Mouse (Mus musculus) hindbrain, embryonic 12.5 days (tissue): Measurements from ENCODE around the gene Krtap15. TPM values are rescaled to one million over a fixed set of nuclear protein-coding genes. Genes with fewer than 3 reads are reported as not detected.

Source experiments
- ATAC-seq: fragments of 200-750 bp; cut with Nextera tagmentation; 2 replicates; pipeline ENCODE4 v1.8.0; 2017; ENCODE audit warnings: moderate TSS enrichment; ENCODE audit not compliant: low FRiP score
- H3K27ac ChIP-seq: fragments of 300-500 bp; sonication (generic); 2 replicates; pipeline ENCODE4 v1.5.1; 2016; ENCODE audit warnings: mild to moderate bottlenecking
- H3K27me3 ChIP-seq: fragments of 300-500 bp; sonication (generic); 2 replicates; pipeline ENCODE4 v1.6.1; 2016; ENCODE audit warnings: mild to moderate bottlenecking
- H3K36me3 ChIP-seq: fragments of 300-500 bp; sonication (generic); 2 replicates; pipeline ENCODE4 v1.6.1; 2016; ENCODE audit warnings: mild to moderate bottlenecking
- H3K4me1 ChIP-seq: fragments of 300-500 bp; sonication (generic); 2 replicates; pipeline ENCODE4 v1.6.1; 2016
- H3K4me2 ChIP-seq: fragments of 300-500 bp; sonication (generic); replicated peaks from 2 replicates; pipeline ENCODE4 v1.6.1; 2016; ENCODE audit warnings: mild to moderate bottlenecking
- H3K4me3 ChIP-seq: fragments of 300-500 bp; sonication (generic); 2 replicates; pipeline ENCODE4 v1.5.1; 2016; ENCODE audit warnings: mild to moderate bottlenecking
- H3K9ac ChIP-seq: fragments of 300-500 bp; sonication (generic); 2 replicates; pipeline ENCODE4 v1.6.1; 2016; ENCODE audit warnings: mild to moderate bottlenecking, moderate library complexity
- H3K9me3 ChIP-seq: fragments of 300-500 bp; sonication (generic); replicated peaks from 2 replicates; pipeline ENCODE4 v1.6.1; 2016; ENCODE audit warnings: mild to moderate bottlenecking
- WGBS: fragments of 180-500 bp; shearing (Covaris S2); methylation state at CpG from one replicate; pipeline ENCODE4 v1.1.7; 2016; 5-methylcytosine and 5-hydroxymethylcytosine counted together
- polyA plus RNA-seq: library from polyadenylated mRNA; unstranded; fragments of >200 nt; fragmentation: Nextera tagmentation; extraction: Ambion mirVana; gene quantifications from 2 replicates; pipeline ENCODE4 v1.2.1, GENCODE M21; 2016

Gene Krtap15
- polyA plus RNA-seq = not detected in 2 replicates

DNA sequence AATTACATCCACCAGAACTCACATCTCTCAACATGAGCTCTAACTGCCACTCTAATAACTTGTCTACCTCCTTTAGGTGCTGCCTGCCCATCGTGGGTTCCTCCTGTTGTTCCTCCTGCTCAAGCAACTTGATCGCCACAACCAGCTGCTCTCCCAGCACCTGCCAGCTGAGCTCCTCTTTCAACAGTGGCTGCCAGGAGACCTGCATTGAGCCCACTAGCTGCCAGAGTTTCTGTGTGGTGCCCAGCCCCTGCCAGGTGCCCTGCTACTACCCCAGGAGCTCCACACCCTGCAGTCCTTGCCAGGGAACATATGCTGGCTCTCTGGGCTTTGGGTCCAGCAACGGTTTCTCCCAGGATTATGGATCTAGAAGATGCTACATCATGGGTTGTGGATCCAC, at the start of gene Krtap15:
Gene Krtap15, plus strand, starts transcription at position 150 of the 400 bp plus-strand sequence.
- Histone ChIP-seq H3K4me1 (no peaks in the 10 kb centered on the region), H3K9me3 (no peaks in the 10 kb centered on the region), H3K4me3 (no peak within 1 kb of the TSS), H3K4me2 (no peak within 1 kb of the TSS), H3K27ac (no peak within 1 kb of the TSS), H3K9ac (no peak within 1 kb of the TSS), H3K27me3 (no peaks in the 10 kb centered on the region), H3K36me3 (no peaks in the 10 kb centered on the region)
- WGBS = 91% methylated on average over 3 of the region's 3 CpGs
- ATAC-seq = no peak

GRCm38 (mm10) chr16:88774106-88774505, 45.9 kb upstream of the Krtap15 start, which contains the start of gene 2310057N15Rik:
Gene 2310057N15Rik, minus strand, starts transcription at chr16:88774206.
- no peak within 1 kb of the TSS for H3K9ac ChIP-seq
- no peak within 1 kb of the TSS for H3K4me2 ChIP-seq
- H3K27ac ChIP-seq = no peak within 1 kb of the TSS
- 84% methylated on average over 2 of the region's 2 CpGs for WGBS
- H3K36me3 ChIP-seq = no peaks in the 10 kb centered on the region
- H3K27me3 ChIP-seq = no peaks in the 10 kb centered on the region
- ATAC-seq = no peak
- no peak within 1 kb of the TSS for H3K4me3 ChIP-seq
- H3K9me3 ChIP-seq = no peaks in the 10 kb centered on the region
- H3K4me1 ChIP-seq = no peaks in the 10 kb centered on the region

DNA sequence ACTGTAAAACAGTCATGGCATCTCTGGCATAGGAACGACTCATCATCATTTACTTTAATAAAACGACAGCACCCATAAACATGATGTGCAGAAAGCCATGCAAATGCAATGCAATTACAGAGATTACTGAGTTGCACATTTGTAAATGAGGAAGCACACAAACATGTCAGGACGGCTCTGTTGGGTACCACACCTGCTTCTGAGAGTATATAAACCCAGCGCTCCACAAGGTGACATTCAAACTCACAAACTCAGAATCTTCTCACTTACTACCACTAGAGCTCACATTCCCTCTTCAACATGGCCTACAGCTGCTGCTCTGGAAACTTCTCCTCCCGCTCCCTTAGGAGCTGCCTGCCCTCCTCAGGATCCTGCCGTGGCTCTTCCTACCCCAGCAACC, 42.4 kb upstream of the Krtap15 start, which contains the start of gene Gm5965:
Gene Gm5965, plus strand, starts transcription at position 301 of the 400 bp plus-strand sequence.
- no peak within 1 kb of the TSS for H3K9ac ChIP-seq
- H3K27ac ChIP-seq = no peak within 1 kb of the TSS
- H3K4me1 ChIP-seq = no peaks in the 10 kb centered on the region
- H3K36me3 ChIP-seq = no peaks in the 10 kb centered on the region
- H3K27me3 ChIP-seq = no peaks in the 10 kb centered on the region
- H3K4me3 ChIP-seq = no peak within 1 kb of the TSS
- no peak within 1 kb of the TSS for H3K4me2 ChIP-seq
- no peak for ATAC-seq
- WGBS = 91% methylated on average over 6 of the region's 6 CpGs
- no peaks in the 10 kb centered on the region for H3K9me3 ChIP-seq

DNA sequence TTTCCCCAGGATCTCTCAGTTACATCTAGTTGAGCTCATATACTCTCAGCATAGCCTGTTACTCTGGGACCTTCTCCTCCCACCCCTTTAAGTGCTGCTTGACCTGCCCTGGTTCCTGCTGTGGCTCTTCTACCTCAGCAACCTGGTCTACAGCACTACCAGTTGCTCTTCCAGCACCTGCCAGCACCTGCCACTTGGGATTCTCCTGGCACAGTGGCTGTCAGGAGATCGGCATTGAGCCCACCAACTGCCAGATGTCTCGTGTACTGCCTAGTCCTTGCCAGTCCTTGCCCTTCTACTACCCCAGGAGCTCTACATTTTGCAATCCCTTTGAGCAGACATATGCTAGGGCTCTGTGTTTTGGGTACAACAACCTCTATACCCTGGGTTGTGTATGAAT, 33.2 kb upstream of the Krtap15 start:
- H3K9me3 ChIP-seq = no peaks in the 10 kb centered on the region
- H3K27ac ChIP-seq = no peak overlapping the region
- no peak for ATAC-seq
- no peak overlapping the region for H3K4me2 ChIP-seq
- H3K4me1 ChIP-seq = no peaks in the 10 kb centered on the region
- no peak overlapping the region for H3K9ac ChIP-seq
- no peak overlapping the region for H3K4me3 ChIP-seq
- no peaks in the 10 kb centered on the region for H3K36me3 ChIP-seq
- 80% methylated on average over 2 of the region's 2 CpGs for WGBS
- H3K27me3 ChIP-seq = no peaks in the 10 kb centered on the region

DNA sequence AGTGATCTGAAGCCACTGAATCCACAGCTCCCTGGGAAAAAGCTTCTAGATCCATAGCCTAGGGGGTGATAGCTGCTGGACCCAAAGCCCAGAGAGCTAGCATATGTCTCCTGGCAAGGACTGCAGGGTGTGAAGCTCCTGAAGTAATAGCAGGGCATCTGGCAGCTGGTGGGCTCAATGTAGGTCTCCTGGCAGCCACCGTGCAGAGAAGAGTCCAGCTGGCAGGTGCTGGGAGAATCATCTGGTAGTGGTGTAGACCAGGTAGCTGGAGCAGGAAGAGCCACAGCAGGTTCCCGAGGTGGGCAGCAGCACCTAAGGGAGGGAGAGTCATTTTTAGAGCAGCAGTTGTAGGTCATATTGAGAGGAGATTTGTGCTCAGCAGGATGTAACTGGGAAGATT, 8.2 kb upstream of the Krtap15 start, which contains the start of gene Gm20741:
Gene Gm20741, minus strand, starts transcription at position 394 of the 400 bp plus-strand sequence.
- no peak within 1 kb of the TSS for H3K4me2 ChIP-seq
- no peak within 1 kb of the TSS for H3K27ac ChIP-seq
- H3K4me3 ChIP-seq = no peak within 1 kb of the TSS
- no peak within 1 kb of the TSS for H3K9ac ChIP-seq
- H3K36me3 ChIP-seq = no peaks in the 10 kb centered on the region
- WGBS = 90% methylated on average over 2 of the region's 2 CpGs
- H3K27me3 ChIP-seq = no peaks in the 10 kb centered on the region
- H3K9me3 ChIP-seq = no peaks in the 10 kb centered on the region
- H3K4me1 ChIP-seq = no peaks in the 10 kb centered on the region
- no peak for ATAC-seq

DNA sequence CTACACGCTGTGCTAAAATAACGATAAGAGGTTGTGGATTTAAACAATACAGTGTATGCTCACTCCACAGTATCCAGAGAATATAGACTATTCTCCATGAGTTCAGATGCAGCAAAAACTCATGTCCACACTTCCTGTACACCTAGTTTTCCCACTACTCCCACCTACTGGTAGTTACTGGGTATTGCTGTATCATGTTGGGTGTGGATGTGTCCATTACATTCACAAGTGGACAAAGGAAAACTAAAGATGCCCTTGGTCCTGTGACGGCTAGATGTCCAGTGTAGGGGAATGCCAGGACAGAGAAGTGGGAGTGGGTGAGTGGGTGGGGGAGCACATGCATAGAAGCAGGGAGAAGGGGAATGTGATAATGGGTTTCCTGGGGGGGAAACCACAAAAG, 3.7 kb downstream of the Krtap15 start:
- H3K27ac ChIP-seq = no peak overlapping the region
- no peaks in the 10 kb centered on the region for H3K4me1 ChIP-seq
- H3K36me3 ChIP-seq = no peaks in the 10 kb centered on the region
- no peak overlapping the region for H3K9ac ChIP-seq
- H3K27me3 ChIP-seq = no peaks in the 10 kb centered on the region
- ATAC-seq = no peak
- H3K4me3 ChIP-seq = no peak overlapping the region
- H3K9me3 ChIP-seq = no peaks in the 10 kb centered on the region
- H3K4me2 ChIP-seq = no peak overlapping the region
- 81% methylated on average over 3 of the region's 3 CpGs for WGBS

DNA sequence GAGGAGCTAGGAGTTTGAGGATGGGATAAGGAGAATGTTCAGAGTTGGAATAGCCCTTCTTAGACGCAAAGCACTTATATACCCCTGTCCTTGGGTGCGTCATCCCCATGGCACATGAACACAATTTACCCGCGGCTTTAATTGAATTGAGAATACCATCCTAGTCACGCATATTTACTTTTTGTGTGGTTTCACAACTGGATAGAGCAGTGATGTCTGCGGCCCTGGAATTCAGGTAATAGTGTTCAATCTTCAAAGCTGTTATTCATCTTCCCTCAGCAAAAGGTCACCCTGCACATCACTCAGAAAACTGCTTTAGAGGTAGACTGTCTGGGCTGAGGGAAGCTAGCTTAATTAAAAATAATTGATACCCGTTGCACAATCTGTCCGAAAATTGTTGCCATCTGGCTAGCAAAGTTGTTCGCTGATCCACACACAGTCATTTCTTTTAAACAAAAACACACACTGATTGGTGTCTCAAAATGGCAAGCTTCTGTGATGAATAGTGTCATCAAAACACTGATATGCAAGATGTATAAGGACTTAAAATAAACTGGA, 6.2 kb downstream of the Krtap15 start, which contains the start of gene Krtap14:
Gene Krtap14, minus strand, starts transcription at position 51 of the 558 bp plus-strand sequence.
- Histone ChIP-seq H3K9me3 (no peaks in the 10 kb centered on the region), H3K4me1 (no peaks in the 10 kb centered on the region), H3K9ac (no peak within 1 kb of the TSS), H3K4me3 (no peak within 1 kb of the TSS), H3K4me2 (no peak within 1 kb of the TSS), H3K27me3 (no peaks in the 10 kb centered on the region), H3K27ac (no peak within 1 kb of the TSS), H3K36me3 (no peaks in the 10 kb centered on the region)
- WGBS = 76% methylated on average over 9 of the region's 9 CpGs
- ATAC-seq = no peak

DNA sequence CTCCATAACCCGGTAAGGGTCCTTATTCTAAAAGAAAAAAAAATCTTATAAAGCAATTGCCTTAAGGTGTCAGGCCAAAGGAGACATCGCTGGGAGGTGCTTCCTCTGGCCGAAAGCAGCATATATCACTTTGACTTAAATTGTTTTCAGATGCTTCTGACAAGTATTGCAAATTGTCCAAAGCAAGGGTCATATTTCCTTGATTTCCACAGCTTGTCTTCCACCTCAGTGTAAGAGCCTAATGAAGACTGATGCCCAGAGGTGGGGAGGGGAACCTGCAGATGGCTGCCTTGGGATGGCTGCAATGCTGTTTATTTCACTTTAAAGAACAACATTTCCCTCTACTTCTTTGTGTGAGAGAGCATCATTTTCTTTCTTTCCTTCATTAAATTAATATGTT, 7.0 kb downstream of the Krtap15 start:
- no peak overlapping the region for H3K9ac ChIP-seq
- WGBS = 68% methylated on average over 3 of the region's 3 CpGs
- ATAC-seq = no peak
- no peaks in the 10 kb centered on the region for H3K36me3 ChIP-seq
- no peak overlapping the region for H3K4me2 ChIP-seq
- no peaks in the 10 kb centered on the region for H3K4me1 ChIP-seq
- no peaks in the 10 kb centered on the region for H3K27me3 ChIP-seq
- no peak overlapping the region for H3K4me3 ChIP-seq
- H3K27ac ChIP-seq = no peak overlapping the region
- H3K9me3 ChIP-seq = no peaks in the 10 kb centered on the region

- WGBS = 96% methylated on average over 1 of the region's 1 CpGs
- Histone ChIP-seq H3K4me2 (no peak overlapping the region), H3K4me1 (no peaks in the 10 kb centered on the region), H3K36me3 (no peaks in the 10 kb centered on the region), H3K27ac (no peak overlapping the region), H3K27me3 (no peaks in the 10 kb centered on the region), H3K9ac (no peak overlapping the region), H3K4me3 (no peak overlapping the region), H3K9me3 (no peaks in the 10 kb centered on the region)
- no peak for ATAC-seq
Observed at GRCm38 (mm10) chr16:88847363-88847762, 27.3 kb downstream of the Krtap15 start.

DNA sequence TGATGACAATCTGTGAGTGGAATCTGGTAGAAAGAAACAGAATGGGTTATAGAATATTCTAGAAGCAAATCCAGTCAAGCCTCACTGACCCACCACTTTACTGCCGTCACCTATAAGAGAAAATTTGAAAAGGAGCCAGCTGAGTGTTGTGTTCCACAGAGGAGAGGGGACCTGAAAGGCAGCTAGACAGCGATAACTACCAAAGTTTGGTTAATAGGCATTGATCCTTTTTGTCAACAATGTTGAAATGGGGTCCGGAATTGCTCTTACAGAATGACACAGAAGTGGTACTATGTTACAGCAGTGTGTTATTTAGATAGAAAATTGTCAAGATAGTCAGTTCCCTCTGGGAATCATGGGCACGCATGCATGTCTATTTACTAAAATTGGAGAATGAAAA, 28.5 kb downstream of the Krtap15 start:
- Histone ChIP-seq H3K27me3 (no peaks in the 10 kb centered on the region), H3K9me3 (no peaks in the 10 kb centered on the region), H3K36me3 (no peaks in the 10 kb centered on the region), H3K4me2 (no peak overlapping the region), H3K4me1 (no peaks in the 10 kb centered on the region), H3K27ac (no peak overlapping the region), H3K9ac (no peak overlapping the region), H3K4me3 (no peak overlapping the region)
- ATAC-seq = no peak
- WGBS = 92% methylated on average over 4 of the region's 4 CpGs

DNA sequence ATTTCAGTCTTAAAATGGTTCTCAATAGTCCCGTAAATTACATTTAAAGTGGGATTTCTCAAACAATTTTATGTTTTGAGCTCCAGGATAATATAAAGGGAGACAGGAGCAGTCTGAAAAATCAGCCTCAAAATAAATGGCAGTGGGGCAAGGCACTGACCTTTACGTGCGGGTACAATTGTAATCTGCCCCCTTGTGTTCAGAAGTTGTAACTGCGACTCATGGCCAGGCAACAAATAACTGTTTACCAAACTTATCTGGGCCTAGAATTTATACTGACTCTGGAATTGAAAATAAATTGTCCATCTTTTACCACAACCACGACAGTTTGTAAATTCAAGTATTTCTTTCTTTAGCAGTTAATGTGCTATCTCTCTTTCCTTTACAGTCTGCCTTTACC, 31.4 kb downstream of the Krtap15 start:
- no peaks in the 10 kb centered on the region for H3K27me3 ChIP-seq
- WGBS = 14% methylated on average over 5 of the region's 5 CpGs
- H3K36me3 ChIP-seq = no peaks in the 10 kb centered on the region
- H3K4me2 ChIP-seq = no peak overlapping the region
- no peaks in the 10 kb centered on the region for H3K9me3 ChIP-seq
- no peak for ATAC-seq
- H3K27ac ChIP-seq = no peak overlapping the region
- H3K4me1 ChIP-seq = no peaks in the 10 kb centered on the region
- H3K4me3 ChIP-seq = no peak overlapping the region
- no peak overlapping the region for H3K9ac ChIP-seq

DNA sequence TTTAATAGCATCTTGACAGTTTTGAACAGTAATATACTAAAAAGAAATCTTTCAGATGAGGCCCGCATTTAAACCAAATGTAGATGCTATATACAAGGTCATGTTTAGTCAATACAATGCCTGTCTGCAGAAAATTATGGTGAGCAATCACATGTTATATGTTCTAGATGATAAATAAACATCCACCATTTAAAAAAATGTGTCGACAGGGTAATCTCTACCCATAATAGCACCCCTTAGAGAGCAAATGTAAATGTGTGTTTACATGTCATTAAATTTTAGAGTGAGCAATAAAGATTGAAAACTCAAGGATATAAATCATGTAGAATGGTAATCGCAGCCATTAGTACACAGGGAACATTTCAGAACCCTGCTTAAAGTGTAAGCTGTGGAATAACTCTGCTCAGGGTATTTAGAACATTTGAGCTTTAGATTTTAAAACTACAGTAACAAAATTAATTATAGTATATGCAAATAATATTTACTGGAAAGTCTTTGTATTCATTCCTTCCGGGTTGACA, 44.9 kb downstream of the Krtap15 start:
- H3K9ac ChIP-seq = no peak overlapping the region
- no peaks in the 10 kb centered on the region for H3K9me3 ChIP-seq
- no peak for ATAC-seq

DNA sequence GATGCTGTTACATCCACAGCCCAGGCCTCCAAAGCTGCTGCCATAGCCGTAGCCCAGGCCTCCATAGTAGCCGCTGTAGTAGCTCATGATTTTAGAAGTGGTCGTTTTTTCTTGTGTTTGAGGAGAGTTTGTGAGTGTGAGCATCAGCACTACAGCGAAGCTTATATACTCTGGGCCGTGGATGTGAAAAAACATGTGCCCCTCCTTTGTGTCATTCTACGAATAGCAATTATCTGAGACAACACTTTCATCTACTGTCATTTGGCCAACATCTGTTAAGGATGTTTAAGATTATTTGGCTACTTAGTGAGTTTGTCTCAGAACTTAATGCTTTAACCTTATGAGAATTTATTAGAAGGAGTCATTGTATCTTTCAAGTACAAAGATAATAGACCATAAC, 49.3 kb downstream of the Krtap15 start, which contains the start of gene Krtap19-1:
Gene Krtap19-1, minus strand, starts transcription at position 101 of the 400 bp plus-strand sequence.
- whole genome bisulfite sequencing = 91% methylated on average over 6 of the region's 6 CpGs
- Histone ChIP-seq H3K27ac (no peak within 1 kb of the TSS), H3K27me3 (no peaks in the 10 kb centered on the region), H3K4me1 (no peaks in the 10 kb centered on the region), H3K9me3 (no peaks in the 10 kb centered on the region), H3K4me3 (no peak within 1 kb of the TSS), H3K36me3 (no peaks in the 10 kb centered on the region), H3K4me2 (no peak within 1 kb of the TSS), H3K9ac (no peak within 1 kb of the TSS)
- ATAC-seq = no peak

More for the DNA sequence above, 44.9 kb downstream of the Krtap15 start:
- no peak overlapping the region for H3K4me3 ChIP-seq
- H3K36me3 ChIP-seq = no peaks in the 10 kb centered on the region
- no peak overlapping the region for H3K27ac ChIP-seq
- H3K4me2 ChIP-seq = no peak overlapping the region
- WGBS = 87% methylated on average over 4 of the region's 4 CpGs
- no peaks in the 10 kb centered on the region for H3K4me1 ChIP-seq
- no peaks in the 10 kb centered on the region for H3K27me3 ChIP-seq
